ENCODE assay signal across 12 mouse cellular contexts in genomic region chr3:110022783-110023599, GRCm38 (mm10).
A peak's percentile ranks its signal among the peaks of the same experiment; 100 is the strongest.
DNase-seq lines count a peak whose midpoint lies in the region; ATAC-seq and TF ChIP-seq lines count a peak whose summit lies in the region.
"Had no signal": no experiment of that assay in that cellular context is flagged by ENCODE, and none has a peak within 500 bp of the region (broad histone marks: within the 10 kb centered on the region; RNA-seq: fewer than 3 reads in every experiment).

No protein-coding gene starts in this region.

- H3K4me2 ChIP-seq in heart, embryonic 11.5 days = peak overlapping the region; percentile 45
- H3K4me2 ChIP-seq in lung, embryonic 14.5 days = peak overlapping the region; percentile 31; the same call in 1 of the 2 replicates
- H3K4me2 ChIP-seq: embryonic facial prominence, embryonic 13.5 days; lung, embryonic 15.5 days had no signal

- H3K27ac ChIP-seq in heart, embryonic 11.5 days (ENCODE audit: low read depth, low read length) = no peak overlapping the region
- H3K27ac ChIP-seq in lung, embryonic 14.5 days (ENCODE audit: low read depth) = no peak overlapping the region
- H3K27ac ChIP-seq: embryonic facial prominence, embryonic 13.5 days; layer of hippocampus, adult 2 months; lung, embryonic 15.5 days had no signal

- H3K4me3 ChIP-seq in heart, embryonic 11.5 days (ENCODE audit: low read depth, low read length) = no peak overlapping the region
- H3K4me3 ChIP-seq in lung, embryonic 14.5 days (ENCODE audit: low read depth, low read length) = no peak overlapping the region
- H3K4me3 ChIP-seq: embryonic facial prominence, embryonic 13.5 days; layer of hippocampus, adult 2 months; lung, embryonic 15.5 days had no signal

- no peak for ATAC-seq in heart, embryonic 11.5 days (replicated peaks; ENCODE audit: insufficient number of reproducible peaks, low FRiP score, low TSS enrichment)
- ATAC-seq in lung, embryonic 14.5 days (ENCODE audit: insufficient read depth) = no peak
- ATAC-seq in erythroid progenitor cell, adult 5-6 weeks (replicated peaks; ENCODE audit: low FRiP score, poor library complexity, severe bottlenecking) = no peak

- no peaks in the 10 kb centered on the region for H3K4me1 ChIP-seq in heart, embryonic 11.5 days (ENCODE audit: control insufficient read depth, insufficient read depth, low read length)
- no peaks in the 10 kb centered on the region; the same call in 1 of the 2 replicates for H3K4me1 ChIP-seq in lung, embryonic 14.5 days (ENCODE audit: insufficient read depth)

- TF ChIP-seq CTCF in lung, embryonic 14.5 days (IDR thresholded peaks at IDR 0.05; ENCODE audit: low read depth) = no peak

- DNase-seq in heart, adult 18-20 months = no peak
- no peak for DNase-seq in lung, embryonic 14.5 days
- no peak for DNase-seq in lung, postnatal 25 days (ENCODE audit: low spot score)
- peak; percentile 64 for DNase-seq in forelimb bud, embryonic 11.5 days (ENCODE audit: low read depth, low spot score)
- peak; percentile 28 for DNase-seq in retina, postnatal 1 day
- no peak for DNase-seq in left cerebral cortex, postnatal 10 days (ENCODE audit: extremely low spot score in 1 of 2, low spot score in 2 of 2)
- DNase-seq: thymus, postnatal 14 days had no signal

- no peaks in the 10 kb centered on the region for H3K9me3 ChIP-seq in heart, embryonic 11.5 days (replicated peaks; ENCODE audit: control insufficient read depth, low read length)
- no peaks in the 10 kb centered on the region for H3K9me3 ChIP-seq in lung, embryonic 14.5 days (ENCODE audit: low read depth, low read length)
- H3K9me3 ChIP-seq: embryonic facial prominence, embryonic 13.5 days; lung, embryonic 15.5 days had no signal

- H3K36me3 ChIP-seq in heart, embryonic 11.5 days (ENCODE audit: control insufficient read depth, insufficient read depth, low read length) = no peaks in the 10 kb centered on the region
- H3K36me3 ChIP-seq in lung, embryonic 14.5 days (ENCODE audit: insufficient read depth) = no peaks in the 10 kb centered on the region
- H3K36me3 ChIP-seq: embryonic facial prominence, embryonic 13.5 days; lung, embryonic 15.5 days had no signal

- intact Hi-C loops in left cerebral cortex, postnatal 10 days (cut with DNase I) = no loop called here

- H3K27me3 ChIP-seq in heart, embryonic 11.5 days (ENCODE audit: control insufficient read depth, insufficient read depth, low read length) = no peaks in the 10 kb centered on the region
- no peaks in the 10 kb centered on the region for H3K27me3 ChIP-seq in lung, embryonic 14.5 days (ENCODE audit: insufficient read depth, low read length)
- H3K27me3 ChIP-seq: embryonic facial prominence, embryonic 13.5 days; lung, embryonic 15.5 days had no signal

- no peak overlapping the region for H3K9ac ChIP-seq in heart, embryonic 11.5 days (ENCODE audit: low read depth, low read length)
- no peak overlapping the region for H3K9ac ChIP-seq in lung, embryonic 14.5 days
- H3K9ac ChIP-seq: embryonic facial prominence, embryonic 13.5 days; lung, embryonic 15.5 days had no signal

- WGBS in heart, embryonic 11.5 days (ENCODE audit: insufficient replicate concordance) = 29% methylated on average over 18 of the region's 18 CpGs
- 10% methylated on average over 18 of the region's 18 CpGs for WGBS in lung, embryonic 14.5 days

Comparison
In these comparisons a context has a peak if more than half of its experiments do, and no peak if none do; other contexts are left out.
1. DNase-seq: peak in forelimb bud, embryonic 11.5 days (single experiment) and retina, postnatal 1 day (single experiment); none in heart, adult 18-20 months (0 of 2), lung, embryonic 14.5 days (single experiment), lung, postnatal 25 days (single experiment) and left cerebral cortex, postnatal 10 days (0 of 2).